Mouse (Mus musculus): ENCODE results near the gene Zfp984. TPM values are rescaled to one million over a fixed set of nuclear protein-coding genes. Genes with fewer than 3 reads are reported as not detected.

Zfp984 gene
- polyA plus RNA-seq (2017; shearing (Covaris generic)), result 10 to 100 TPM; 19.0 to 33.3 TPM

GRCm38 (mm10) chr4:147809292-147809965 lies at the start of gene Zfp984:
TSS of gene Zfp984 (minus strand) at chr4:147809788.

GRCm38 (mm10) chr4:147847614-147848583 lies 38.3 kb upstream of the Zfp984 start, which contains the start of gene Zfp933:
TSS of gene Zfp933 (minus strand) at chr4:147848366.

Other genes with a start within 250 kb of the Zfp984 start
- gene Zfp979, start 167.3 kb downstream of the Zfp984 start, polyA plus RNA-seq (2017; shearing (Covaris generic)), result 1 to 10 TPM in 1 of 2 experiments, under 1 TPM in 1; 0.27 to 1.1 TPM
- gene Zfp534, start 107.2 kb downstream of the Zfp984 start, polyA plus RNA-seq (2017; shearing (Covaris generic)), result under 1 TPM in 1 of 2 experiments, not detected in 1; 0.21 TPM
- 1 to 10 TPM; 3.5 to 7.6 TPM for gene Zfp933, start 38.6 kb upstream of the Zfp984 start, polyA plus RNA-seq (2017; shearing (Covaris generic))
- 10 to 100 TPM; 88.4 to 90.0 TPM for gene Miip, start 59.0 kb upstream of the Zfp984 start, polyA plus RNA-seq (2017; shearing (Covaris generic))
- 1 to 10 TPM; 2.9 to 5.1 TPM for gene Fv1, start 59.2 kb upstream of the Zfp984 start, polyA plus RNA-seq (2017; shearing (Covaris generic))
- gene Mfn2, start 94.9 kb upstream of the Zfp984 start, polyA plus RNA-seq (2017; shearing (Covaris generic)), result 10 to 100 TPM; 31.2 to 37.0 TPM
- gene Plod1, start 127.0 kb upstream of the Zfp984 start, polyA plus RNA-seq (2017; shearing (Covaris generic)), result 1 to 10 TPM; 3.7 to 6.4 TPM
- gene 2510039O18Rik, start 131.1 kb upstream of the Zfp984 start, polyA plus RNA-seq (2017; shearing (Covaris generic)), result 100 to 1,000 TPM in 1 of 2 experiments, 10 to 100 TPM in 1; 87.3 to 120 TPM
- gene Nppb, start 176.0 kb upstream of the Zfp984 start, polyA plus RNA-seq (2017; shearing (Covaris generic)), result not detected
- gene Nppa, start 190.9 kb upstream of the Zfp984 start, polyA plus RNA-seq (2017; shearing (Covaris generic)), result not detected
- 1 to 10 TPM; 3.8 to 4.6 TPM for gene Clcn6, start 229.0 kb upstream of the Zfp984 start, polyA plus RNA-seq (2017; shearing (Covaris generic))
- gene Mthfr, start 229.3 kb upstream of the Zfp984 start, polyA plus RNA-seq (2017; shearing (Covaris generic)), result 10 to 100 TPM in 1 of 2 experiments, 1 to 10 TPM in 1; 7.2 to 14.7 TPM